Mouse (Mus musculus): Measurements from ENCODE around the gene 4933416C03Rik. TPM values are rescaled to one million over a fixed set of nuclear protein-coding genes. Genes with fewer than 3 reads are reported as not detected.

The 4933416C03Rik gene
- total RNA-seq, 4 experiments from 2014 or later = not detected

- DNase-seq (ENCODE audit: low spot score) = no peak
Measured at GRCm38 (mm10) chr10:116079396-116079795, 34.3 kb downstream of the 4933416C03Rik start.

DNA sequence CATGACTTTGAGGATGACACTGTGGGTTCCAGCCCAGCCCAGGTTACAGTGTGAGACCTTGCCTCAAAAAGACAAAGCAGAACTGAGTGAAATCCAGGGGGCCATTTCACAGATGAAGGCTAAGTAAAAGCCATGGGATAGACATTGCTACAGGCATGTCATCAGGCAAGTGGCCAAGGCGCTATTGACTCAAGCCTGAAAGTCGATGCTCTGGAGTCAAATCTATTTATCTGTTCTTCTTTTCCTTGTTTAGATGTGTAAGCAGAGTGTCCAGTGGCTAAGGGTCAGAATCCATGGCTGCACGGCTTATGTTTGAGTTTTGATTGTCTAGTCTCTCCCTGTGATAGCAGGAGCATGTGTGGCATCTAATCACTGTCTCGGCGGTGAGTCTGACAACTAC lies 35.1 kb downstream of the 4933416C03Rik start:
- DNase-seq (ENCODE audit: low spot score) = no peak

- no peak for DNase-seq (ENCODE audit: low spot score)
Measured at GRCm38 (mm10) chr10:116075954-116076353, 37.8 kb downstream of the 4933416C03Rik start.

Other genes starting within 250 kb of the 4933416C03Rik start
- 1 to 10 TPM; 1.3 to 1.7 (median 1.4) TPM for gene Ptprr, start 95.7 kb downstream of the 4933416C03Rik start, total RNA-seq (2022)
- 10 to 100 TPM; 49.9 to 68.0 (median 60.9) TPM for gene Ptprb, start 161.6 kb upstream of the 4933416C03Rik start, total RNA-seq (2022)